Comparison of ENCODE assay signal across 16 mouse cellular contexts in genomic region chr11:79422496-79422895, GRCm38 (mm10).
A peak's percentile ranks its signal among the peaks of the same experiment; 100 is the strongest.
DNase-seq lines count a peak whose midpoint lies in the region.
"Had no signal": no experiment of that assay in that cellular context is flagged by ENCODE, and none has a peak within 500 bp of the region (broad histone marks: within the 10 kb centered on the region; RNA-seq: fewer than 3 reads in every experiment).

No protein-coding gene starts in this region.

- DNase-seq in layer of hippocampus, adult 18-20 months (ENCODE audit: low spot score in 2 of 2) = peak; percentile 39 to 71
- no peak for DNase-seq in layer of hippocampus, adult 9-10 months (ENCODE audit: low spot score)
- peak; percentile 51 for DNase-seq in brain, adult 2 months (ENCODE audit: low read depth, low spot score)
- DNase-seq in layer of hippocampus, adult 9-11 months = peak; percentile 56
- no peak for DNase-seq in frontal cortex, postnatal 10 days (ENCODE audit: low spot score in 2 of 2)
- no peak for DNase-seq in thymus, postnatal 0 days (ENCODE audit: low spot score)
- DNase-seq: adrenal gland, adult 8-10 months; adrenal gland, postnatal 25 days; cerebellum, adult 18-20 months; cerebellum, adult 9-10 months; embryo, embryonic 11 days; gastrocnemius, postnatal 10 days; gastrocnemius, postnatal 36 days; heart, adult 2 months; heart, postnatal 10 days; heart, postnatal 36 days had no signal

Comparison
In these comparisons a context has a peak if more than half of its experiments do, and no peak if none do; other contexts are left out.
1. DNase-seq: peak in layer of hippocampus, adult 18-20 months (2 of 2), brain, adult 2 months (single experiment) and layer of hippocampus, adult 9-11 months (single experiment); none in layer of hippocampus, adult 9-10 months (single experiment), frontal cortex, postnatal 10 days (0 of 2) and thymus, postnatal 0 days (single experiment).